Mouse (Mus musculus) lung, postnatal 0 days (tissue): Measurements from ENCODE around the gene Man1c1.

ENCODE experiments used
- CTCF ChIP-seq: IDR thresholded peaks from 2 replicates; pipeline ENCODE4 v1.5.1; 2016; ENCODE audit warnings: antibody characterized with exemption, mild to moderate bottlenecking
- EP300 ChIP-seq: IDR thresholded peaks from 2 replicates; pipeline ENCODE4 v1.6.1; 2016; ENCODE audit warnings: antibody characterized with exemption, mild to moderate bottlenecking, control low read depth

- TF ChIP-seq CTCF = no peak
- TF ChIP-seq EP300 = no peak
These were observed 26.3 kb downstream of the Man1c1 start for GRCm38 (mm10) chr4:134677556-134678508.
